Comparison of ENCODE assay signal across 1 mouse cellular context in the genomic region with DNA sequence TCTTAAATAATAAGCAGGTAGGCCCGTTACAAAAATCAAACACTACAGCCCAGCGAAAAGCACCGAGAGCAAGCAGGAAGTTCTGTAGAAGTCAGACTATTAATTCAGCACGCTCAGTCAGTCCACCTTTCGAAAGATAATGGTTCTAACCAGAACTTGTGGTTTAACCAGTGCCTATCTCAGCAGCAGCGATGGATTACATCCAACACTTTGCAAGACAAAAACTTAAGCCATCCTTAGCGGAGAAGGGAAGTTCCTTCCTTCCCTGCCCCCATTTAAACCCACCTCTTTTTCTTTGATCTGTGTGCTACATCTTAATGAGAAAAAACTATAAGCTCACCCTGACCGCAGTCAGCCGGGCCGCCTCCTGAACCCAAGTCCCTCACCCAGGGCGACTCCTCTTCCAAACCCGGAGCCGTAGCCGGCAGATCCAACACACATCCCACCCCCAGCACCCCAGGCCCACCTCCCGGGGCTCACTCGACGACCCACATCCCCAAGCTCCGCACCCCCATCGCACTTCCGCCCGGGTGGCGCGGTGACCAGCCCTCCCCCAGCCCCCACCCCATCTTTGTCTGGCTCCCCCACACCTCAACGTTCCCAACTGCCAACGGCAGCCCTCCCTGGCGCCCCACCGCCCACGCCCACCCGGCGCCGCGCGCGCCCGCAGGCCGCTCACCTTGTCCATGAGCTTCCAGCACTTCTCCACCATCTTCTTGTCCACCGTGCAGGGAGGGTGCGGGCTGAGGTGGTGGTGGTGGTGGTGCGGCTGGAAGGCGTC.
A peak's percentile ranks its signal among the peaks of the same experiment; 100 is the strongest.
TF ChIP-seq lines count a peak whose summit lies in the region.

No protein-coding gene starts in this region.

TF ChIP-seq in MEL, 35 proteins besides CTCF, POLR2A, EP300 and RAD21 (continued from another document):
- TF ChIP-seq MXI1 (IDR thresholded peaks at IDR 0.05; ENCODE audit: low read depth, low read length) (peak; percentile 80), TBP (IDR thresholded peaks at IDR 0.05; ENCODE audit: low read depth, low read length) (0 out of 2 replicates have a peak, but pooled peaks have one; percentile 30), USF2 (IDR thresholded peaks at IDR 0.05; ENCODE audit: borderline replicate concordance in 1 of 2, insufficient read depth in 1 of 2, low read depth in 1 of 2, low read length in 2 of 2) (no peak), ZKSCAN1 (IDR thresholded peaks at IDR 0.05; ENCODE audit: low read depth, low read length) (no peak), MYB (IDR thresholded peaks at IDR 0.05; ENCODE audit: low read depth, low read length) (peak; percentile 84), KAT2A (conservative IDR thresholded peaks at IDR 0.05; ENCODE audit: low read depth, low read length) (peak; percentile 38; the same call in 1 of the 2 replicates), BHLHE40 (IDR thresholded peaks at IDR 0.05; ENCODE audit: borderline replicate concordance, low read depth, low read length) (peak; percentile 94), USF1 (IDR thresholded peaks at IDR 0.05; ENCODE audit: low read depth, low read length) (0 out of 2 replicates have a peak, but pooled peaks have one; percentile 13), MAFK (IDR thresholded peaks at IDR 0.05; ENCODE audit: borderline replicate concordance, low read depth, low read length) (peak; percentile 74; the same call in 1 of the 2 replicates), TCF12 (IDR thresholded peaks at IDR 0.05; ENCODE audit: low read depth, low read length) (peak; percentile 69), CHD1 (IDR thresholded peaks at IDR 0.05; ENCODE audit: low read depth, low read length) (no peak), ZC3H11A (IDR thresholded peaks at IDR 0.05; ENCODE audit: low read depth, low read length) (peak; percentile 2; the same call in 1 of the 2 replicates), ETS1 (IDR thresholded peaks at IDR 0.05; ENCODE audit: low read depth, low read length) (peak; percentile 94), ZNF384 (IDR thresholded peaks at IDR 0.05; ENCODE audit: low read depth, low read length) (peak; percentile 65), E2F4 (IDR thresholded peaks at IDR 0.05; ENCODE audit: borderline replicate concordance, low read depth, low read length) (0 out of 2 replicates have a peak, but pooled peaks have one; percentile 44), ELF1 (IDR thresholded peaks at IDR 0.05; ENCODE audit: low read depth, low read length) (peak; percentile 52)
TF ChIP-seq in MEL: peak in this region for 22.
